Mouse (Mus musculus) liver, postnatal 0 days (tissue): Measurements from ENCODE around the gene Bag2. TPM values are rescaled to one million over a fixed set of nuclear protein-coding genes. Genes with fewer than 3 reads are reported as not detected.

Experiments
- ATAC-seq: fragments of 200-750 bp; cut with Nextera tagmentation; 2 replicates; pipeline ENCODE4 v1.8.0; 2017; ENCODE audit warnings: mild to moderate bottlenecking, moderate library complexity
- DNase-seq: peaks from one replicate; pipeline ENCODE4 v3.0.0-alpha.2; 2016
- H3K27ac ChIP-seq: fragments of 300-500 bp; sonication (generic); 2 replicates; pipeline ENCODE4 v1.5.1; 2014; ENCODE audit warnings: antibody characterized with exemption, moderate library complexity, mild to moderate bottlenecking, low read depth
- H3K27me3 ChIP-seq: fragments of 300-500 bp; sonication (generic); 2 replicates; pipeline ENCODE4 v1.6.1; 2014; ENCODE audit warnings: low read length, control low read depth, mixed read lengths; ENCODE audit not compliant: insufficient read depth
- H3K36me3 ChIP-seq: fragments of 300-500 bp; sonication (generic); replicated peaks from 2 replicates; pipeline ENCODE4 v1.6.1; 2014; ENCODE audit warnings: mild to moderate bottlenecking, control low read depth, low read length, moderate library complexity, mixed read lengths; ENCODE audit not compliant: insufficient read depth
- H3K4me1 ChIP-seq: fragments of 300-500 bp; sonication (generic); 2 replicates; pipeline ENCODE4 v1.6.1; 2014; ENCODE audit warnings: antibody characterized with exemption, mild to moderate bottlenecking, control low read depth; ENCODE audit not compliant: insufficient read depth
- H3K4me2 ChIP-seq: fragments of 300-500 bp; sonication (generic); 2 replicates; pipeline ENCODE4 v1.6.1; 2014; ENCODE audit warnings: low read depth, mild to moderate bottlenecking, low read length, moderate library complexity, mixed read lengths
- H3K4me3 ChIP-seq: fragments of 300-500 bp; sonication (generic); 2 replicates; pipeline ENCODE4 v1.5.1; 2014; ENCODE audit warnings: low read depth, low read length
- H3K9ac ChIP-seq: fragments of 300-500 bp; sonication (generic); replicated peaks from 2 replicates; pipeline ENCODE4 v1.6.1; 2014; ENCODE audit warnings: mild to moderate bottlenecking, moderate library complexity
- H3K9me3 ChIP-seq: fragments of 300-500 bp; sonication (generic); 2 replicates; pipeline ENCODE4 v1.6.1; 2016; ENCODE audit warnings: mild to moderate bottlenecking, control low read depth, low read length, mixed read lengths
- CTCF ChIP-seq: sonication (generic); IDR thresholded peaks from 2 replicates; pipeline ENCODE4 v1.5.1; 2016; ENCODE audit warnings: antibody characterized with exemption, low read depth
- EP300 ChIP-seq: IDR thresholded peaks from 2 replicates; pipeline ENCODE4 v1.6.1; 2016; ENCODE audit warnings: antibody characterized with exemption, low read depth, mild to moderate bottlenecking
- WGBS: fragments of 180-500 bp; shearing (Covaris S2); extraction: QIAGEN DNeasy Blood & Tissue Kit; methylation state at CpG from one replicate; pipeline ENCODE4 v1.1.7; 2014; ENCODE audit not compliant: insufficient replicate concordance; 5-methylcytosine and 5-hydroxymethylcytosine counted together
- polyA plus RNA-seq: library from polyadenylated mRNA; unstranded; fragments of >200 nt; fragmentation: Nextera tagmentation; extraction: Ambion mirVana; gene quantifications from 2 replicates; pipeline ENCODE4 v1.2.1, GENCODE M21; 2015

Gene Bag2
- polyA plus RNA-seq, 1 experiment from 2014 or later, result 16.0 TPM

DNA sequence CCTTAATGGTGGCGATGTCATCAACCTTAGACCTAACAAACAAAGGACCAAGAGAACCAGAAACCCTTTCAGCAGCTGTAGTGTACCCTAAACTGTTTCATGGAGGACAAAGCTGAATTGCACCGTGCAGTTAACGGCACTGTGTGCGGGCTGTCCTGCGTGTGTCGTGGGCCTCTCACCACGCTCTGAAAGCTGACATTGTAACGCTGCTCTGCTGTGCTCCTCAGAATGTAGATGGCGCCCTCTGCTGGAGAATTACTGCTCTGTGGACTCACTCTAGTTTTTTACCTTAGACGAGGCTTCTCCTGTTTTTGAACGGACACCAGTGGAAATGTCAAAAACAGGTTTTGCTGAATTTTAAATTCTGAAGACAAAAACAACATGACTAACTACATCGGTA is 18.3 kb downstream of the Bag2 start:
- no peaks in the 10 kb centered on the region for H3K27me3 ChIP-seq
- H3K9me3 ChIP-seq, result no peaks in the 10 kb centered on the region
- peaks cover 13% of the 10 kb centered on the region for H3K36me3 ChIP-seq
- TF ChIP-seq EP300, result no peak
- TF ChIP-seq CTCF, result peak; percentile 97
- 28% methylated on average over 12 of the region's 12 CpGs for WGBS
- no peak overlapping the region for H3K27ac ChIP-seq
- ATAC-seq, result peak; percentile 76
- H3K9ac ChIP-seq, result no peak overlapping the region
- H3K4me3 ChIP-seq, result no peak overlapping the region
- H3K4me2 ChIP-seq, result no peak overlapping the region; the same call in 1 of the 2 replicates
- H3K4me1 ChIP-seq, result no peaks in the 10 kb centered on the region
- peak; percentile 86 for DNase-seq

DNA sequence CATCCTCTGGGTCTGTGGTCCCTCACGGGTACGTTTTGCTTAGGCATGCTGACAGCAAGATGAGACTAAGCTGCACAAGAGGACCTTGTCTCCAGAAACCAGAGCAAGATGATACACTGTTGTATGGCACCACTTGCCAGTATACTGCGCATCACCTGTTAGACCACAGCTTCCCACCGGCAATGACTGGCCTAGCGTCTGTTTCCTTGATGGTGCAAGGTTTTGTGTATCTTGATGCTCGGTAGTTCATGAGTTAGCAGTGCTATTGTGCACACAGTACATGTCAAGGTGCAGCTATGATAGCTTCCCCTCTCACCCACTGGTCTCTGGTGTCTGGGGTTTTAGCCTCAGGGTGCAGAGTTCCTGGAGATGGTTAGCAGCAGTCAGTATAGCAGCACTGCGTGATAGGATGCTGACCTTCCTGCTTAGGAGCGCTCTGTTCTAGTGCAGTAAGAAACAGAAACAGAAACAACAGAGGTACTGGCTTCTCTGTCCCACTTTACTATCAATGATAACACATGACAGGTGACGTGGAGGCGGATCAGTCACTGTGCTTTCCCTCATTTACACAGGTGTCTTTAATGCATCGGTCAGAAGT is 18.8 kb downstream of the Bag2 start:
- DNase-seq, result no peak
- no peak overlapping the region for H3K27ac ChIP-seq
- no peaks in the 10 kb centered on the region for H3K4me1 ChIP-seq
- TF ChIP-seq EP300, result no peak
- TF ChIP-seq CTCF, result no peak
- ATAC-seq, result peak; percentile 18; the same call in 1 of the 2 replicates
- H3K4me3 ChIP-seq, result no peak overlapping the region
- peaks cover 13% of the 10 kb centered on the region for H3K36me3 ChIP-seq
- no peaks in the 10 kb centered on the region for H3K9me3 ChIP-seq
- no peak overlapping the region; the same call in 1 of the 2 replicates for H3K4me2 ChIP-seq
- no peak overlapping the region for H3K9ac ChIP-seq
- no peaks in the 10 kb centered on the region for H3K27me3 ChIP-seq
- 76% methylated on average over 11 of the region's 11 CpGs for WGBS

DNA sequence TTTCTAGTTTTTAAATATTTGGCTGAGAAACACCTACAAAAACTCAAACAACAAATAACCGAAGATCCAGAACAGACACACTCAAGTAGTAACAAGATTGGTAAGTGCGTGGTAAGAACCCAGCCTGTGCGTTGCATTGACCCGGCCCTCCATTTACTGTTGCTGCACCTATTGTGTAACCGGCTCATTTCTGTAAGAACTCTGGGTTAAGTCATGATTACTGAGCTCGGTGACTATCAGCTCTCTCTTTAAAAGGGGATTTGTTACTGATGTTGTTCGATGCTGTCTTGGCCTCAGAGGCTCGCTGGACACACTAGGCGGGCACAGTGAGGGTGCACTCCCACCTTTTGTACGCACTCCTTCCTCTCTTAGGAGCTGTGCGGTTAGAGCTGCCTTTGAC is 19.3 kb downstream of the Bag2 start:
- Histone ChIP-seq H3K4me1 (no peaks in the 10 kb centered on the region), H3K9me3 (no peaks in the 10 kb centered on the region), H3K36me3 (peaks cover 13% of the 10 kb centered on the region), H3K27ac (no peak overlapping the region), H3K4me3 (no peak overlapping the region), H3K27me3 (no peaks in the 10 kb centered on the region), H3K9ac (no peak overlapping the region), H3K4me2 (no peak overlapping the region)
- 79% methylated on average over 11 of the region's 11 CpGs for WGBS
- TF ChIP-seq EP300 (no peak), CTCF (no peak)
- DNase-seq (no peak), ATAC-seq (no peak)

DNA sequence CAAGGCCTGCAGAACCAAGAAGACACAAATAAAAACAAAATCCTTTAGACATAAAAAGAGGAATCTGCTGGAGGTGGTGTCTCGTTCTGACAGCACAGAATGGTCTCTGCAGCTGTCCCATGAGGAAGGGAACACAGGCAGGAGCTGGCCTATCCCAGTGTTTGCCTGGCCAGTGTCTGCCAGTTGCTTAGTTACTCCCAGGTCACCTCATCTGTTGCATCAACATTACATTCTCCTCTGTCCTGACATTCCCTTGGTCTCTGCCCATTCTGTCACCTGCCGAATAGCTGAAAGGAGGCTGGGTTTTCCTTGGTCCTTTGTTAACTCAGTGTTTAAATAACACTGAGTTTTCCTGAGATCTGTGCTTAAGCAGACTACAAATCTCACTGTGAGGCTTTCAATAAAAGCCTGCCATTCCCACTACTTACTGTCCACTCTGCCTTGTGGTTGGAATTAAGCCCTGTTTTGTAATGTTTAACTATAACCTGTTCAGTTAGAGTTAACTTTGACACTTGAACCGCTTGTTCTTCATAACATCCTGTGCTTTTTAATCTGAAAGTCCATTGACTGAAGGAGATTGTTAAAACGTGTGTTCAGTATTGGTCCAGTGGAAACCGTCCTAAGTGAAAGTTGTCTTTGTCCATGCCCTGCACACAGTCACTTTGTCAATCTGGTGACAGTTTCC is 23.5 kb downstream of the Bag2 start:
- TF ChIP-seq EP300 (no peak), CTCF (no peak)
- ATAC-seq (peak; percentile 87), DNase-seq (no peak)
- Histone ChIP-seq H3K4me3 (no peak overlapping the region), H3K4me2 (no peak overlapping the region; the same call in 1 of the 2 replicates), H3K9ac (no peak overlapping the region), H3K27me3 (no peaks in the 10 kb centered on the region), H3K36me3 (peaks cover 4% of the 10 kb centered on the region; the same call in 1 of the 2 replicates), H3K9me3 (no peaks in the 10 kb centered on the region), H3K4me1 (no peaks in the 10 kb centered on the region), H3K27ac (peak overlapping the region; percentile 65)
- 57% methylated on average over 5 of the region's 5 CpGs for WGBS

DNA sequence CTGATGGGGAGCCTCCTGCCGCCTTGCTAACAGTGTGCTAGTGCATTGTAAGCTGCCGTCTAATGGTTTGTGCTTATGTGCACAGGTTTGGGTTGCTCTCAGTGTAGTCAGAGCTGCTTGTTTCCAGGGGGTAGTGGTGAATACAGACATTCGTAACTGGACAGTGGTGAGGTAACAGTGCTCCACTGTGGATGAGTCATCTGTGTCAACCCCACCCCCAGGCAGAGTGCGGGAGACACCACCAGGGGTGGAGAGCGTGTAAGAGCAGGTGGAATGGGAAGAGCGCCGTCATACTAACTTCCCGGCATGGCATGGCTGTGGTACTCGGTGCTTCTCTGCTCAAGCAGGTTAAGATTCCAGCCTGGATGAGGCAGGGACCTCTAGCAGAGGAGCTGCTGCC is 24.6 kb downstream of the Bag2 start:
- ATAC-seq (peak; percentile 84), DNase-seq (peak; percentile 40)
- peaks cover 6% of the 10 kb centered on the region for H3K36me3 ChIP-seq
- WGBS, result 77% methylated on average over 9 of the region's 9 CpGs
- no peaks in the 10 kb centered on the region for H3K9me3 ChIP-seq
- TF ChIP-seq CTCF, result no peak
- no peak for TF ChIP-seq EP300
- no peak overlapping the region for H3K4me3 ChIP-seq
- H3K27ac ChIP-seq, result no peak overlapping the region
- no peak overlapping the region for H3K4me2 ChIP-seq
- no peak overlapping the region for H3K9ac ChIP-seq
- no peaks in the 10 kb centered on the region for H3K4me1 ChIP-seq
- H3K27me3 ChIP-seq, result no peaks in the 10 kb centered on the region

DNA sequence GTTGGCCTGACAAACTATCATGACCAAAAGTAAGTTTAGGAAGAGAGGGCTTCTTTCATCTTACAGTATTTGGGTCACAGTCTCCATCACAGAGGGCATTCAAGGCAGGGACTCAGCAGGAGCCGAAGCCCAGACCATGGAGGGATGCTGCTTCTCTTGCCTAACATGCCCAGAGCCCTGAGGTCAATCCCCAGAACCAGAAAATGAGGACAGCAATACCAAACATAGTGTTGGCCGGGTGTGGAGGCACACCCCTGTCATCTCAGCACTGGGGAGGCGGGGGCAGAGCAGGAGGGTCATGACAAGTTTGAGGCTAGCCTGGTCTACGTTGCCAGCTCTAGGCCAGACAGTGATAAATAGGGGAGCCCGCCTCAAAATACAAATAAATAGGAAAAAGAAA is 32.5 kb downstream of the Bag2 start:
- H3K9me3 ChIP-seq, result no peaks in the 10 kb centered on the region
- no peak for ATAC-seq
- no peak for TF ChIP-seq CTCF
- no peak for TF ChIP-seq EP300

More for the DNA sequence above, 32.5 kb downstream of the Bag2 start:
- Histone ChIP-seq H3K4me1 (no peaks in the 10 kb centered on the region), H3K27me3 (no peaks in the 10 kb centered on the region), H3K36me3 (peaks cover 17% of the 10 kb centered on the region), H3K4me3 (no peak overlapping the region), H3K4me2 (no peak overlapping the region), H3K27ac (no peak overlapping the region), H3K9ac (no peak overlapping the region)
- WGBS, result 81% methylated on average over 5 of the region's 5 CpGs
- no peak for DNase-seq
